Mouse (Mus musculus) adipocyte (in vitro differentiated cells): ENCODE data around the gene Parp14.
A peak's percentile ranks its signal among the peaks of the same experiment; 100 is the strongest.
"Not testable (repeated sequence)": the region's sequence is repeated elsewhere in the genome, so short reads cannot be mapped to it uniquely, and the experiment has no call there.

Experiments
- DNase-seq: peaks from one replicate; pipeline ENCODE4 v3.0.0-alpha.2; 2016; ENCODE audit warnings: low spot score

The Parp14 gene

GRCm38 (mm10) chr16:35871048-35871851, at the start of gene Parp14:
TSS of gene Parp14 (minus strand) at chr16:35871544.
- peak; percentile 51 for DNase-seq

- DNase-seq = peak; percentile 68
These were observed 47.6 kb upstream of the Parp14 start for GRCm38 (mm10) chr16:35918721-35919543.

- DNase-seq = no peak
These were observed 43.0 kb upstream of the Parp14 start for GRCm38 (mm10) chr16:35914301-35914700.

- DNase-seq = peak; percentile 60
These were observed 42.2 kb upstream of the Parp14 start for GRCm38 (mm10) chr16:35913526-35913925.

GRCm38 (mm10) chr16:35911449-35911848, 40.1 kb upstream of the Parp14 start:
- no peak for DNase-seq

GRCm38 (mm10) chr16:35907432-35908201, 36.3 kb upstream of the Parp14 start:
- peak; percentile 87 for DNase-seq

GRCm38 (mm10) chr16:35906887-35907286, 35.5 kb upstream of the Parp14 start:
- DNase-seq = peak; percentile 77

- no peak for DNase-seq
These were observed 34.6 kb upstream of the Parp14 start for GRCm38 (mm10) chr16:35905819-35906485.

- no peak for DNase-seq
These were observed 34.0 kb upstream of the Parp14 start for GRCm38 (mm10) chr16:35905355-35905754.

GRCm38 (mm10) chr16:35904121-35904736, 32.9 kb upstream of the Parp14 start:
- DNase-seq = no peak

GRCm38 (mm10) chr16:35903014-35903640, 31.8 kb upstream of the Parp14 start:
- DNase-seq = no peak

GRCm38 (mm10) chr16:35900541-35900940, 29.2 kb upstream of the Parp14 start:
- DNase-seq = no peak

GRCm38 (mm10) chr16:35894997-35895396, 23.7 kb upstream of the Parp14 start:
- no peak for DNase-seq

GRCm38 (mm10) chr16:35891603-35892002, 20.3 kb upstream of the Parp14 start:
- not testable (repeated sequence) for DNase-seq

- no peak for DNase-seq
These were observed 19.3 kb upstream of the Parp14 start for GRCm38 (mm10) chr16:35890645-35891044.

GRCm38 (mm10) chr16:35888910-35889309, 17.6 kb upstream of the Parp14 start:
- DNase-seq = no peak

- no peak for DNase-seq
These were observed 16.8 kb upstream of the Parp14 start for GRCm38 (mm10) chr16:35888174-35888573.

GRCm38 (mm10) chr16:35874416-35874815, 3.1 kb upstream of the Parp14 start:
- DNase-seq = peak; percentile 85

- DNase-seq = no peak
These were observed 1.2 kb upstream of the Parp14 start for GRCm38 (mm10) chr16:35872410-35873006.

- DNase-seq = no peak
These were observed 554 bp upstream of the Parp14 start for GRCm38 (mm10) chr16:35871898-35872297.
